Mouse (Mus musculus): ENCODE data around the gene Gm10778.
A peak's percentile ranks its signal among the peaks of the same experiment; 100 is the strongest.
"Not testable (repeated sequence)": the region's sequence is repeated elsewhere in the genome, so short reads cannot be mapped to it uniquely, and the experiment has no call there.

Gene Gm10778

DNA sequence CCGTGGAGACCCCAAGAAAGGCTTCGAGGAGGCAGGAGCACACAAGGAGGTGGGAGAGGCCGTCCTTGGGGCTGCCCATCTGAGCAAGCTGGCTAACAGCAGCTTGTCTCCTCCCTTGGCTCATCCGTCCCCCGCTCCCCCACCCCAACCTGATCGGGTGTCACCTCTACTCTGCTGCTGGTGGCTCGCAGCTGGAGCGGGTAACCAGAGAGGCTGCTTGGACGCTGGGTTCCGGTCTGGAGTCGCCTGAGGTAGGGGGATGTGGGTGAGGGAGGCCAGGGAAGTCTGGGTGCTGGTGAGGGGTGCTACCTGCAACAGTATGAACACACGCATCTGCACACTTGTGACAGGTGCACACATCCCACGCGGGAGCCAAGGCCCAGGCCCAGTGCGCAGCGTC is 20.5 kb upstream of the Gm10778 start, which contains the start of gene Ankrd24:
Gene Ankrd24, plus strand, starts transcription at position 151 of the 400 bp plus-strand sequence.
- DNase-seq (ENCODE audit: low spot score), result no peak

- peak; percentile 51 for DNase-seq (ENCODE audit: low spot score)
Observed at GRCm38 (mm10) chr10:81633253-81634099, 15.4 kb upstream of the Gm10778 start.

GRCm38 (mm10) chr10:81636338-81636737 is 12.5 kb upstream of the Gm10778 start:
- DNase-seq (ENCODE audit: low spot score), result no peak

- DNase-seq (ENCODE audit: low spot score), result no peak
Observed at GRCm38 (mm10) chr10:81638101-81638500, 10.8 kb upstream of the Gm10778 start.

GRCm38 (mm10) chr10:81640825-81641224 is 8.0 kb upstream of the Gm10778 start:
- not testable (repeated sequence) for DNase-seq (ENCODE audit: low spot score)

DNA sequence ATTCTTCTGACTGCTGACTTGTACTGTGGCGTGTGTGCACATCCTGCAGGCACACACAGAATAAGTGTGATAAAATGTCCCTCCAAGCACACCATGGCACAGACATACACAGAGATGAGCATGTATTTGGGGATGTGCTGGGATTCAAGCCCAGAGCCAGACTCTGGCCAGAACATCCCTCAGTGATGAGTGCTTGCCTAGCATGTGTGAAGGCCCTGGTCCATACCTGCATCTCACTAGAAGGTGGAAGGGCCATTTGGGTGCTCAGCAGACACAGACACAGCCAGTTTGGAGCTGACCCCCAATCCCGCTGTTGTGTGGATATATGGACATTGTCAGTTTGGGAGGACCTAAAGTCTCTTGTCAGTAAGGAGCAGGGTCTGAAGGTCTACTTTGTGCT is 7.3 kb upstream of the Gm10778 start:
- no peak for DNase-seq (ENCODE audit: low spot score)

DNA sequence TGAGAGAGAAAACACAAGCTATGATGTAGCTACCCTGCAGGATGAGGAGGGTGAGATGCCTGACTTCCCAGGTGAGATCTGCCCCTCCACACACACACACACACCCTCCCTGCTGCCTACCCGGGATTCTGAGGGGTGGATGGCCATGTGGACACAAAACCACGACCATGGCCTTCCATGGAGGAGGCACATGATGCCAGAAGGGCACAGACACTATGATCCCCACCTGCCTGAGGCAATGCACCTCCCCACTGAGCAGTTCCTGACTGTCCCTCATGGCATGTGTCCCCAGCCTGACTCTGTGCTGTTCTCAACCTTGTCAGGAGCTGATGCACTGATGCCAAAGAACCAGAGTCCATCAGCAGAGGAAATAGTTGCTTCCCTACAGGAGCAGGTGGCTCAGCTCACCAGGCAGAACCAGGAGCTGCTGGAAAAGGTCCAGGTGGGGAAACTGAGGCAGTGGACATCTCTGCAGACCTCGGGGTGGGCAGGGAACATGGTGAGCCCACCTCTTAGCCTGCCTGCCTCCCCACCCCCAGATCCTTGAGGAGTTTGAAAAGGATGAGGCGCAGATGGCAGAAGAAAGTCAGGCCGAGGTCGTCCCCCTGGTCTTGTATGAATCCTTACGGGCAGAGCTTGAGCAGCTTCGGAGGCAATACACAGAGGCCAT is 6.7 kb upstream of the Gm10778 start:
- DNase-seq (ENCODE audit: low spot score), result no peak

DNA sequence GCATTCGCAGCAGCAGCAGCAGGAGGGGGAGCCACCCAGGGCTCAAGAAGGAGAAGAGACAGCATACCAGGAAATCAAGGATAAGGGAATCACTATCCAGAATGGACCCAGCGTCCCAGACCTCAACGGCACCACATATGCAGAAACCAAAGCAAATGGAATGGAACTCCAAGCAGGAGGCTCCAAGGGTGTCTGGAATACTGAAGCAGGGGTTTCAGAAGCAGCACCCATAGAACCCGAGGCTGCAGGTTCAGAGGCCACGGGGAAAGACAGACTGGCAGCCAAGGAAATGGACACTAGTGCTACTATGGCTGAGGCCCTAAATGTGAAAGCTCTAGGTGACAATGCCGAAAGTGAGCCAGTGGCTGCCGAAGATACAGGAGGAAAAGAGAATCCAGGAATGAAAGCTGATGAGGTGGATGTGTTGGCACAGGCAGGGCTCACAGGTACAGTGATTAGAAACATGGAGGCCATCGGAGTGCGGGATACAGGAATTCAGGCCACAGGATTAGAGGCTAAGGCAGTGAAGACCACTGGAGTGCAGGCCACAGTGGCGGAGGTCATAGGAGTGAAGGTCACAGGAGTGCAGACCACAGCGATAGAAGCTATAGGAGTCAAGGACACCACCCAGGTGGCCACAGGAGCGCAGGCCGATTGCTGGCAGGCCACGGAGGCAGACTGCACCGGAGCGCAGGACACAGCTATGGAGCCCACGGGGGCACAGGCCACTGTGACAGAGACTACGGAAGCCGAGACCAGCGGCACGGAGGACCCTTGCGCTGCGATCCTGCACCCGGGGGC is 6.0 kb upstream of the Gm10778 start:
- DNase-seq (ENCODE audit: low spot score), result no peak

GRCm38 (mm10) chr10:81643449-81644055 is 5.3 kb upstream of the Gm10778 start:
- DNase-seq (ENCODE audit: low spot score), result peak; percentile 79

- no peak for DNase-seq (ENCODE audit: low spot score)
Observed at GRCm38 (mm10) chr10:81644162-81644561, 4.7 kb upstream of the Gm10778 start.

GRCm38 (mm10) chr10:81644716-81645115 is 4.1 kb upstream of the Gm10778 start:
- DNase-seq (ENCODE audit: low spot score), result no peak

DNA sequence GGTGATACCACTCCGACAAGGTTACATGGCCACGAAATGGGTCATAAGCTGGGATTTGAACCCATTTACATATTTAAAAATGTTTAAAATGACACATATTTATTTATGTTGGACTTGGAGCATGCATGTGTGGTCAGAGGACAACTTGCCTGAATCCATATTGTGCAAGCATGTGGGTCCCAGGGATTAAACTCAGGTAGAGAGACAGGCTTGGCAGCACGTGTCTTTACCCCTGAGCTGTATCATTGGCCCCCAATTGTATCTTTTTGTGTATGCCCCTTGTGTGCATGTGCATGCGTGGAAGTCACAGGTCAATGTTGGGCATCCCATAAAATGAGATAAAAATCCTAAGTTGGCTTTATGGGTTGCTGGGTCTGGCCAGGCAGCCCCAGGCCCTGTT is 3.5 kb upstream of the Gm10778 start:
- DNase-seq (ENCODE audit: low spot score), result no peak

DNA sequence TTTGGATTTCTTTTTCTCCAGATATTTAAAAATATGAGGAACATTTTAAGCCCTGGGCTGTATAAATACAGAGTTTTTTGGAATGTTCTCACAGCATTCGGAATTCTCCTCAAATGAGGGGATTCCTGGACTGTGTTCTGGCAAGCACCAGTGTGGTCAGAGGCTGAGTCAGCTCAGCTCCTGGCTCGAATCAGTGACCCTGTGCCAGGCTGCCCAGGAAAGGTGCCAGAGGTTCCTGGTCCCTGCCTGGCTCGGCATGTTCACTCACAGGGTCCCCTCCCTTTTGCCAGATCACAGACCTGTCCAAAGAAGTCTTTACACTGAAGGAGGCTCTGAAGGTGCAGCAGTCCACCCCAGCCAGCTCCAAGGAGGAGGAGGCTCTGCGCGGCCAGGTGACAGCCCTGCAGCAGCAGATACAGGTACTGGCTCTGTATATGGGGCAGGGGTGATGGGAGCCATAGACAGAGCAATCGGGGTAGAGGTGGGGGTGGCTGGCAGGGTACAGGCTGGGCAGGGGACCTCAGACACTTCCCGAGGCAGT is 2.8 kb upstream of the Gm10778 start:
- no peak for DNase-seq (ENCODE audit: low spot score)

DNA sequence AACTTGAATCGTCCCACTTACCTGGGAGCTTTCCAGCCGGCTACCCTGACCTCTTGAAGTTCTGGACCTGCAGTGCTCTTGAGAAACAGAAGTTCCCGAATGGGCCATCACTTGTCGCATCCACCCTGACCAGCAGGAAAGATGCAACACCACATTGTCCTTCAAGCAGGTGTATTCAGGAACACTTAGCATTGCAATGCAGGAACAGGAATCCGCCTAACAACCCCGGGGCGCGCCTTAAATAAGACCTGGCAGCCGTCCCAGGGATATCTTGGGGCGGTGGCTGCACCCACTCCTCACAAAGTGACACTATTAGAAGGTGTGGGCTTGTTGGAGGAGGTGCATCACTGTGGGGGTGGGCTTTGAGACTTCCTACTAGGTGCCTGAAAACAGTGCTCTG is 6.3 kb downstream of the Gm10778 start:
- no peak for DNase-seq (ENCODE audit: low spot score)

DNA sequence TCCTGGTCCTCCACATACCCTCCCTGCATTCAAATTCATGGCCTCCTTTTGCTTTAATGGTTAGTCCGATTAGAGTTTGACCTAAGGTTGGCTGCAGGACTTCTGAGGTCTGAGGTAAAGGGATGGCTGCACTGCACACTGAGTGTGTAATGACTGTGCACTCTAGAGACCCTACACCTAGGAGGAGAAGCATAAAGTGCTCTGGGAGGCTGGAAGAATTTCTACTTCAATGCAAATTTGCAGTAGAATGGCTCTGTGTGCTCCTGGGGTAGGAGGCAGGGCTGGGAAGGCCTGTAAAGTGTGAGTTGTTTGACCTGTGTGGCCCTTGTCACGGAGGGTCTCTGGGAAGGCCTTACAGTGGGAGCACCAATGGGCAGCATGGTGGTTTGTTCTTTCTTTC is 7.3 kb downstream of the Gm10778 start:
- no peak for DNase-seq (ENCODE audit: low spot score)

- not testable (repeated sequence) for DNase-seq (ENCODE audit: low spot score)
Observed at GRCm38 (mm10) chr10:81687114-81687513, 38.3 kb downstream of the Gm10778 start.

DNA sequence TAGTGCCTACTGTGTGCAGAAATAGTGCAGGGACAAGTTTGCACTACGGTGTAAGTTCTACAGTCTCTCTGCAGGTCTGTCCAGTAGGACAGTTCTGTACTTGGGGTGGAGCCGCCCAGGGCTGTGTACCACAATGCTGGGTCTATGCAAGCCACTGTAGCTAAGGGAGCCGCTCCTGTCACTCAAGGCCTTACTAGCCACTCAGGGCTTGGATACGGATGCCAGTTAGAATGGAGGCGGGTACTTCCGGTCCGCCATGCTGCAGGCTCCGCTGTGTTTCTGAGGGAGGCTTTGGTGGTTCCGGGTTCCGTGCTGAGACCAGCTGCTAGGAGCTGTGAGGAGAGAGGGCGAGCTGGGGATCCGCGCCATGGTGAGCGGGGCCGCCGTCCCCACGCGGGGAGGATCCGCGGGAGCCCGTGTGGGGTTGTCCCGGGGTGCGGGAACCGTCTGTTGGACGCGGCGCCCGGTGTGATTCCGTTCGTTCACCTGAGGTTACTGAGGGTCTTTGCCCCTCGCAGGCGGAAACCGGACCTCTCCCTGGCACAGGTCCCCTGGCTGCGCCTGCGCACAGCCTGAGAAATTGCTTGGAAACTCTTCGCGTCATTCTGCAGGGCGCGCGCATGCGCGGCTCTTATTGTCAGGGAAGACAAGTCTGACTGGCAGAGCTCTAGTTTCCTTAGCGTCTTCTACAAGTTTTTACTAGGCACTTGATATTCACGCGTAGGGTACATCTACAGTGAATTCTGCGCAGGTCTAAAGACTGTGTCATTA is 55.9 kb downstream of the Gm10778 start, which contains the start of gene Zfp433:
Gene Zfp433, plus strand, starts transcription at position 295 of the 771 bp plus-strand sequence.
- DNase-seq (ENCODE audit: low spot score), result not testable (repeated sequence)

Measured in layer of hippocampus, adult 9-10 months (tissue).